Mouse (Mus musculus) kidney, postnatal 14 days (tissue): ENCODE results near the gene Gsdma.
A peak's percentile ranks its signal among the peaks of the same experiment; 100 is the strongest.

Experiments
- DNase-seq: peaks from one replicate; pipeline ENCODE4 v3.0.0; 2022; ENCODE audit warnings: mixed read lengths

Gsdma gene

DNA sequence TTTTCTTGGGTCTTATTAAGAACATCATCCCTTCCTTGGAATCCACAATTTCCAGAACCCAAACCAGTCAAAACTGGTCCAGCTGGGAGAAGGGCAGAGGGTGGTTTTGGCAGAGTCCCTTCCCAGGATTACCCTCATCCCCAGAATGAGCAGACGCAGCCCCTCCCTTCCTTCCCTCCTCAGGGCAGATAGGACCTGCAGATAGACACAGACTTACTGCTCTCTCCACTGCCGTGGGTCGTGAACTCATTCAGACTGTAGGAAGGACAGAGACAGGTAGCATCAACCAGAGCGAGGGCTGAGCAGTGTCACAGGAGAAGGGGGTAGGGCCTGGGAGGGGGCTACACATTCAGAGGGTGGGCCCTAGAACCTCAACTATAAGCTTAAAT, 46.9 kb downstream of the Gsdma start:
- no peak for DNase-seq

DNA sequence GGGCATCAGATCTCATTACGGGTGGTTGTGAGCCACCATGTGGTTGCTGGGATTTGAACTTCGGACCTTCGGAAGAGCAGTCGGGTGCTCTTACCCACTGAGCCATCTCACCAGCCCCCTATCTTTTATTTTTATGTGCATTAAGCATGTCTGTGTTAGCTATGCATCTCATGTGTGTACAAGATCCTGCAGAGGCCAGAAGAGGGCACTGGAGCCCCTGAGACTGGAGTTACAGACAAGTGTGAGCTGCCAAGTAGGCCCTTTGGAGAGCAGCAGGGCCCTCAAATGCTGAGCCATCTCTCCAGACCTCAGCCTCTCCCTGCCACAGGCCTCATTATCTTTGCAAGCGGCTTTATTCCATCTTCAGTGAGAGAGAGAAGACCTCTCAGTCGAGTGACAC, 47.9 kb downstream of the Gsdma start:
- peak; percentile 57 for DNase-seq

DNA sequence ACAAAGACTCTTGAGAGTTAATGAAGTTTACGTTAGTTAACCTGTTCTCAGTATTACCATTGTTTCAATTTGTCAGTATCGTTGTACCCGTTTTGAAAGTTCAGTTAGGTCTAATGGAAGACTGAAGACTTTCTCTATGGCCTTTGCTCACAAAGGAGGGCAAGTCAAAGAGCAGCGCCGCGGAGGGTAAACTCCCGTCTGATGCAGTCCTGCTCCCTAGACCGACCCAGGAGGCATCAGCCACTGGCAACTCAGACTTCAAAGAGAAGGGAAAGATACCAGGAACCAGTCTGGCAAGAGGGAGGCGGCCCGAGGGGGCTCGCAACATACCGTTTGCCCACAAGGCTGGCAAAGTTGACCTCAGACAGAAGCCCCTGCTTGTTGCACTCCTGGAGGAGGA, 49.6 kb downstream of the Gsdma start:
- no peak for DNase-seq

DNA sequence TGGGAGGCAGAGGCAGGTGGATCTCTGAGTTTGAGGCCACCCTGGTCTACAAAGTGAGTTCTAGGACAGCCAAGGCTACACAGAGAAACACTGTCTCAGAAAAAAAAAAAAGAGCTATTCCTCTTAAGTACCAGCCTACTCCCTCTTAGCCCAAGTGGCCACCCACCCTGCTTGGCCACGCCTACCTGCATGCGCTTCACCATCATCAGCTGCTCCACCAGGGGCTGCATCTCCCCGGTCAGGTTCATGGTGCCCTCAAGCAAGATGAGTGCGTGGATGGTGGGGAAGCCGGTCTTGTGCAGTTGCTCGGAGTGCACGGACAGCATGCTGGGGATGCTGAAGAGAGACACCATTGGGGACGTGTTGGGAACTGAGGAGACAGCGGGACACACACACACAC, 51.8 kb downstream of the Gsdma start:
- DNase-seq: no peak

DNA sequence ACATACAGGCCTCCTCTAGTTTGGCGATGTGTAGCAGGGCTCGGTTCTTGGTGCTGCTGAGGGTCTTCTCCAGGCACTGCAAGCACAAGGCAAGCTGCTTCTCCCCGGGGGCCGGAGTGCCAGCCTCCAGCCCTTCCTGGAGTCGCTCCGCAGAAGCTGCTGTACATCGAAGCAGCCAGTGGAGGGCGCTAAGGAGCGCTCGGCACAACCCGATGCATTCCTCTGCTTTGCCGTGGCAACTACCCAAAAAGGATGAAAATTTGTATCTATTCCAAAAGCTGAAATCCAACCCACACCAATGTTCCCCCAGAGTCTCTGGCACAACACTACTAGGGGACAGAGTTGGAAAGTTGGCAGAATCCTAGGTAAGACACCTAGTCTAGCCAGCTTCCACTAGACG, 53.8 kb downstream of the Gsdma start:
- DNase-seq: peak; percentile 77

DNA sequence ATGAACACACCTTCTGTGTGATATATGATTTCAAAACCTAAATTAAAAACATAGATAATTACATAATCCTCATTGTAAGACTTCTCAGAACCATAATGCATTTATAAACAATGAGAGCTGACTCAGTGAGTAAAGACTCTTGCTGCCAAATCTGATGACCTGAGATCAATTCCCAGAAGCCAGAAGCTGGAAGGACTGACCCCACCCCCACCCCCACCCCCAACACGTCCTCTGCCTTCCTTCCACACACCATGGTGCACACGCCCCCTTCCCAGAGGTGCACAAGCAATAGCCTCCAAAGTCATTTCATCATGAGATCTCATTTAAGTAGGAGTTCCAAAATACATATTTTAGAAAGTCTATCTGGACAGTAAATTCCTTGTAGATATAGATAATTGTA, 56.6 kb downstream of the Gsdma start:
- no peak for DNase-seq

DNA sequence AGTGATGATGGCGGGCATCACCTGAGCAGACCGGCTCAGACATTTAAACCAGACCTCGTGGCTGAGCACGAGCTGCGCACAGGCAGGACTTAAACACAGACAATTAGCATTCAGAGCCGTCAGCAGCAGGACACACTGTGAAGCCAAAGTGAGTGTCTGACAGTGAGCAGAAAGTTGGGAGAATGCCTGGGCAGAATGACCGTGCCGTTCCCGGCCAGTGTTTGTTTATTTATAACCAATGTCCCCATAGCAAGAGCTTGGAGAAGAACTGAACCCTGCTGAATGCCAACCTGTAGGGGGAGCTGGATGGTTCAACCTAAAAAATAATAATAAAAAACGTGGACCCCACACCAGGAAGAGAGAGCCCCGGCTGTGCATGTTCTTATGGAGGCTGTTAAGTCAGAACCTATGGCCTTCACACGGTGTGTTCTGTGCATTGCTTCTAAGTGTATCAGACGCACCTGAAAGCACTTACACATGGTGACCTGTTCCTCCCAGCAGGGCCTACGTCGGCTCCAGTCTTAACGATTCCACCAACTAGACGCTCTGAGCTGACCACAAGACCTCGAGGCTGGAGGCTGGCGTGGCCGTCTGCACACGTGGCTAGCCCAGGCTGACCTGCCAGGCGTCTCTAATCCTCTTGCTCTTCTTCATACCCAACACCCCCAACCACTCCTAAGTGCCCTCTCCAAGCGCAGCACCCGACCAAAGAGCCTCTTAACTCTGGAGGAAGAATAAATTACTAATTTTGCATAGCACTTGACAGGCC, 57.5 kb downstream of the Gsdma start:
- DNase-seq: peak; percentile 81

DNA sequence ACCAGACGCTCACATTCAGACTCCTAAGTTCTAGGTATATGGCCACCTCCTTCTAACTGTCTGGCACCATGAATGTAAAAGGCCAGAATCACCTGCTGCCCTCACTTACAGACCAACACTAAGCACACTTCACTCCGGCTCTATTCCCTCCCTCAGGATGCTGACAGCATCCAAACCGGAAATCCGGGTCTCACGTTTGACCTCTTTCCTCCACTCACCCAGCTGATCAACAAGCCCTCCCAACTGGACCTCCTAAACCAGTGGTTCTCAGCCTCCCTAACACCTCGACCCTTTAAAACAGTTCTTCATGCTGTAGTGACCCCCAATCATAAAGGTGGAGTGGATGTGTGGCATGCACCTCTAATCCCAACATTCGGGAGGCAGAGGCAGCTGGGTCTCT, 58.9 kb downstream of the Gsdma start:
- no peak for DNase-seq

DNA sequence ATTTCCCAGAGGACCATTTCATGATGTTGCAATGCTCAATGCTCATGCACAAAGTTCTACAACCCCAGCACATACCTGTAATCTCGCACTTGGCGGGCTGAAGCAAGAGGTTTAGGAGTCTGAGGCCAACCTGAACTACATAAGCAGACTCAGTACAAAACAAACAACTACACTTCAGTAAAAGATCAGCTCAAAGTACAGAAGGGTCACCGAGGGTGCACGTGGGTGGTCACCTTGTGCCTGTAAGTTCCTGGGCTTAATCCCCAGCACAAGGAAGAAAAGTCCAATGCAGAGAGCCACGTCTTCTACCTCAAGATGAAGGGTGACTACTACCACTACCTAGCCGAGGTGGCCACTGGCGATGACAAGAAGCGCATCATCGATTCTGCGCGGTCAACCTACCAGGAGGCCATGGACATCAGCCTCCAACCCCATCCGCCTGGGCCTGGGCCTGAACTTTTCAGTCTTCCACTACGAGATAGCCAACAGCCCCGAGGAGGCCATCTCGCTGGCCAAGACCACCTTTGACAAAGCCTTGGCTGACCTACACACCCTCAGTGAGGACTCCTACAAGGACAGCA, 61.9 kb downstream of the Gsdma start:
- DNase-seq: no peak
